Mouse (Mus musculus) liver, adult 2 months (tissue): ENCODE measurements at regions not wholly inside any gene's neighbourhood (a gene's known extent, or its start where the extent isn't known, plus 50 kb on each side); places are given as distances from the start of the nearest gene placed in this dataset.
"Not testable (repeated sequence)": the region's sequence is repeated elsewhere in the genome, so short reads cannot be mapped to it uniquely, and the experiment has no call there.

Source experiments
- DNase-seq: peaks from one replicate; pipeline ENCODE4 v3.0.0-alpha.2; 2011; ENCODE audit warnings: low read depth, low spot score; ENCODE audit errors: extremely low read depth
- H3K27ac ChIP-seq: fragments of 200-500 bp; replicated peaks from 2 replicates; pipeline ENCODE4 v1.5.1; 2012; ENCODE audit warnings: low read depth, mild to moderate bottlenecking, control low read depth, inconsistent platforms, low read length; ENCODE audit not compliant: insufficient read depth
- H3K27me3 ChIP-seq: fragments of 200-500 bp; 2 replicates; pipeline ENCODE4 v1.6.1; 2012; ENCODE audit warnings: mild to moderate bottlenecking, moderate library complexity, low read length, inconsistent platforms; ENCODE audit not compliant: control insufficient read depth, insufficient read depth
- H3K36me3 ChIP-seq: fragments of 200-500 bp; 2 replicates; pipeline ENCODE4 v1.6.1; 2012; ENCODE audit warnings: low read length, inconsistent platforms; ENCODE audit not compliant: control insufficient read depth, insufficient read depth
- H3K4me1 ChIP-seq: fragments of 200-500 bp; 2 replicates; pipeline ENCODE4 v1.6.1; 2011; ENCODE audit warnings: low read length; ENCODE audit not compliant: control insufficient read depth, insufficient read depth
- H3K4me3 ChIP-seq: fragments of 200-500 bp; 2 replicates; pipeline ENCODE4 v1.5.1; 2011; ENCODE audit warnings: low read depth, mild to moderate bottlenecking, control low read depth, low read length, moderate library complexity; ENCODE audit not compliant: insufficient read depth
- H3K79me2 ChIP-seq: fragments of 200-500 bp; 2 replicates; pipeline ENCODE4 v1.6.1; 2012; ENCODE audit warnings: inconsistent platforms, mild to moderate bottlenecking, low read length, moderate library complexity; ENCODE audit not compliant: control insufficient read depth, insufficient read depth
- H3K9ac ChIP-seq: fragments of 200-500 bp; 2 replicates; pipeline ENCODE4 v1.6.1; 2012; ENCODE audit warnings: low read depth, mild to moderate bottlenecking, control low read depth, inconsistent platforms, low read length
- CTCF ChIP-seq: fragments of 200-500 bp; IDR thresholded peaks from 2 replicates; pipeline ENCODE4 v1.5.1; 2011; ENCODE audit warnings: low read depth, low read length, control low read depth
- POLR2A ChIP-seq: fragments of 200-500 bp; IDR thresholded peaks from 2 replicates; pipeline ENCODE4 v1.6.1; 2011; ENCODE audit warnings: low read length, control low read depth; ENCODE audit not compliant: insufficient read depth; ENCODE audit errors: extremely low read depth
- WGBS: fragments of 180-500 bp; shearing (Covaris S2); methylation state at CpG from one replicate; pipeline ENCODE4 v1.1.7; 2018; 5-methylcytosine and 5-hydroxymethylcytosine counted together

- no peak overlapping the region for H3K4me3 ChIP-seq
- H3K9ac ChIP-seq, result no peak overlapping the region
- H3K36me3 ChIP-seq, result no peaks in the 10 kb centered on the region
- DNase-seq, result peak; percentile 10
- H3K27me3 ChIP-seq, result no peaks in the 10 kb centered on the region
- H3K27ac ChIP-seq, result no peak overlapping the region
- H3K4me1 ChIP-seq, result no peaks in the 10 kb centered on the region
- no peaks in the 10 kb centered on the region for H3K79me2 ChIP-seq
- TF ChIP-seq POLR2A (no peak), CTCF (no peak)
Measured at GRCm38 (mm10) chr3:91543714-91544113, 453.1 kb upstream of the 9130204L05Rik start.

- not testable (repeated sequence) for H3K36me3 ChIP-seq, H3K79me2 ChIP-seq, H3K4me3 ChIP-seq, H3K27ac ChIP-seq, H3K9ac ChIP-seq, H3K4me1 ChIP-seq, DNase-seq, H3K27me3 ChIP-seq
- 80% methylated on average over 9 of the region's 9 CpGs for WGBS
Measured at GRCm38 (mm10) chr3:91526121-91526520, 435.5 kb upstream of the 9130204L05Rik start.

- WGBS, result 90% methylated on average over 2 of the region's 2 CpGs
- Histone ChIP-seq H3K9ac (no peak overlapping the region), H3K36me3 (no peaks in the 10 kb centered on the region), H3K27ac (no peak overlapping the region), H3K4me3 (no peak overlapping the region), H3K79me2 (no peaks in the 10 kb centered on the region), H3K27me3 (no peaks in the 10 kb centered on the region), H3K4me1 (no peaks in the 10 kb centered on the region)
- TF ChIP-seq CTCF (no peak), POLR2A (no peak)
- peak; percentile 20 for DNase-seq
Measured at GRCm38 (mm10) chr3:91522581-91522980, 432.0 kb upstream of the 9130204L05Rik start.

- H3K27ac ChIP-seq, result no peak overlapping the region
- no peaks in the 10 kb centered on the region for H3K36me3 ChIP-seq
- H3K4me3 ChIP-seq, result no peak overlapping the region
- 18% methylated on average over 1 of the region's 1 CpGs for WGBS
- no peaks in the 10 kb centered on the region for H3K27me3 ChIP-seq
- H3K79me2 ChIP-seq, result no peaks in the 10 kb centered on the region
- H3K9ac ChIP-seq, result no peak overlapping the region
- peak; percentile 91 for DNase-seq
- TF ChIP-seq CTCF (no peak), POLR2A (no peak)
- peaks cover 2% of the 10 kb centered on the region; the same call in 1 of the 2 replicates for H3K4me1 ChIP-seq
Measured at GRCm38 (mm10) chr3:91483453-91483852, 392.9 kb upstream of the 9130204L05Rik start.

- TF ChIP-seq POLR2A, result no peak
- TF ChIP-seq CTCF, result no peak
- no peaks in the 10 kb centered on the region for H3K79me2 ChIP-seq
- H3K27me3 ChIP-seq, result no peaks in the 10 kb centered on the region
- H3K9ac ChIP-seq, result no peak overlapping the region
- H3K4me3 ChIP-seq, result no peak overlapping the region
- H3K27ac ChIP-seq, result no peak overlapping the region
- peak; percentile 92 for DNase-seq
- 38% methylated on average over 4 of the region's 4 CpGs for whole genome bisulfite sequencing
- peaks cover 2% of the 10 kb centered on the region; the same call in 1 of the 2 replicates for H3K4me1 ChIP-seq
- no peaks in the 10 kb centered on the region for H3K36me3 ChIP-seq
Measured at GRCm38 (mm10) chr3:91481751-91482150, 391.1 kb upstream of the 9130204L05Rik start.
